Mouse (Mus musculus) MEL (cell line): ENCODE results near the gene Ankrd66.

Experiments
- CTCF ChIP-seq, 3 experiments: IDR thresholded peaks in 2 of 3; conservative IDR thresholded peaks in 1 of 3; 2 replicates each; pipeline ENCODE4 v1.5.1; 2011 to 2012; ENCODE audit warnings: low read length in 3 of 3, low read depth in 2 of 3, mild to moderate bottlenecking in 2 of 3, improper control_type of control experiment in 1 of 3, inconsistent platforms in 1 of 3, mixed read lengths in 1 of 3, moderate library complexity in 1 of 3; ENCODE audit not compliant: control insufficient read depth in 1 of 3, insufficient read depth in 1 of 3, poor library complexity in 1 of 3, severe bottlenecking in 1 of 3
- GATA1 ChIP-seq: IDR thresholded peaks from 2 replicates; pipeline ENCODE4 v1.6.1; 2011; ENCODE audit warnings: low read depth, low read length, improper control_type of control experiment
- MXI1 ChIP-seq: IDR thresholded peaks from 2 replicates; pipeline ENCODE4 v1.6.1; 2011; ENCODE audit warnings: mild to moderate bottlenecking, low read depth, low read length, improper control_type of control experiment
- POLR2A ChIP-seq, 2 experiments: IDR thresholded peaks; 2 replicates each; pipeline ENCODE4 v1.6.1; 2011 to 2012; ENCODE audit warnings: low read length in 2 of 2, mild to moderate bottlenecking in 2 of 2, control low read depth in 1 of 2, improper control_type of control experiment in 1 of 2, low read depth in 1 of 2, moderate library complexity in 1 of 2; ENCODE audit not compliant: control insufficient read depth in 1 of 2, insufficient read depth in 1 of 2, poor library complexity in 1 of 2
- TAL1 ChIP-seq: IDR thresholded peaks from 2 replicates; pipeline ENCODE4 v1.6.1; 2012; ENCODE audit warnings: mild to moderate bottlenecking, inconsistent platforms, low read length, moderate library complexity, mixed read lengths
- USF2 ChIP-seq, 2 experiments: IDR thresholded peaks; 2 replicates each; pipeline ENCODE4 v1.6.1; 2011 to 2012; ENCODE audit warnings: improper control_type of control experiment in 2 of 2, low read length in 2 of 2, borderline replicate concordance in 1 of 2, inconsistent platforms in 1 of 2, low read depth in 1 of 2, mild to moderate bottlenecking in 1 of 2; ENCODE audit not compliant: insufficient read depth in 1 of 2
- ZC3H11A ChIP-seq: IDR thresholded peaks from 2 replicates; pipeline ENCODE4 v1.6.1; 2012; ENCODE audit warnings: low read depth, mild to moderate bottlenecking, inconsistent platforms, low read length, improper control_type of control experiment

DNA sequence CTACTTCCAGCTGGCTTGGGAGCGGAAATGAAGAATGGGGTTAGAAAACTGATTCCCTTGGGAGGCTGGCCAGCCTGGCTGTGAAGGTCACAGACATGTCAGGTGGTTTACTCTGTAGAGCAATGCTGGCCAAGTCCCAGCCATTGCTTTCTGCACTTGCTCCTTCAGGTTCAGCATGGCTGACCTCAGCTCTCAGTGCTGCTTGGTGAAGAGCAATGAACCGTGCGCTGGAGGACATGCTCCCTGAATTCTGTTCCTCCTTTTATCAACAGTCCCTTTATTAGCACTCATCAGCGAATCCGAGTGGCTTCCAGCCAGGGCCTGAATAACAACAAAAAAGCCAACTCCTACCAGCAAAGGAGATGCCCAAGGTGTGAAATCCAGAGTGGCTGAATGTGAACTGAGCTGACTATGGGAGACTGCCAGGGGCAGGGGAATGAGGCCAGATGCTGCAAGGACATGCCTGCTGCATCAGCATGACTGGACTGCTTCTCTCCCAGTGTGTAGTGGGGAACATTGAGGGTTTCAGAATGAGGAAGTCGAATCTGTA, 14.2 kb upstream of the Ankrd66 start:
- TF ChIP-seq CTCF (IDR thresholded peaks at IDR 0.05 in 2 of 3, conservative IDR thresholded peaks at IDR 0.05 in 1 of 3; ENCODE audit: control insufficient read depth in 1 of 3, insufficient read depth in 1 of 3, low read depth in 2 of 3, low read length in 3 of 3, poor library complexity in 1 of 3, severe bottlenecking in 1 of 3): no peak
- no peak for TF ChIP-seq POLR2A (IDR thresholded peaks at IDR 0.05; ENCODE audit: control insufficient read depth in 1 of 2, insufficient read depth in 1 of 2, low read depth in 1 of 2, low read length in 2 of 2, poor library complexity in 1 of 2)
- TF ChIP-seq TAL1: no peak
- no peak for TF ChIP-seq USF2 (IDR thresholded peaks at IDR 0.05; ENCODE audit: borderline replicate concordance in 1 of 2, insufficient read depth in 1 of 2, low read depth in 1 of 2, low read length in 2 of 2)
- no peak for TF ChIP-seq MXI1
- no peak for TF ChIP-seq GATA1
- TF ChIP-seq ZC3H11A: no peak
